Mouse (Mus musculus) intestine, embryonic 15.5 days (tissue): Measurements from ENCODE around the gene Inpp5d. TPM values are rescaled to one million over a fixed set of nuclear protein-coding genes. Genes with fewer than 3 reads are reported as not detected.
A peak's percentile ranks its signal among the peaks of the same experiment; 100 is the strongest.

Experiments used
- ATAC-seq: fragments of 200-750 bp; cut with Nextera tagmentation; 2 replicates; pipeline ENCODE4 v1.8.0; 2017; ENCODE audit warnings: moderate TSS enrichment, moderate library complexity
- H3K27ac ChIP-seq: fragments of 300-500 bp; sonication (generic); 2 replicates; pipeline ENCODE4 v1.5.1; 2015; ENCODE audit warnings: mild to moderate bottlenecking, inconsistent platforms
- H3K27me3 ChIP-seq: fragments of 300-500 bp; sonication (generic); replicated peaks from 2 replicates; pipeline ENCODE4 v1.6.1; 2015; ENCODE audit warnings: inconsistent platforms
- H3K36me3 ChIP-seq: fragments of 300-500 bp; sonication (generic); 2 replicates; pipeline ENCODE4 v1.6.1; 2015; ENCODE audit warnings: inconsistent platforms
- H3K4me1 ChIP-seq: fragments of 300-500 bp; sonication (generic); replicated peaks from 2 replicates; pipeline ENCODE4 v1.6.1; 2015; ENCODE audit warnings: inconsistent platforms
- H3K4me2 ChIP-seq: fragments of 300-500 bp; sonication (generic); replicated peaks from 2 replicates; pipeline ENCODE4 v1.6.1; 2015; ENCODE audit warnings: mild to moderate bottlenecking, inconsistent platforms
- H3K4me3 ChIP-seq: fragments of 300-500 bp; sonication (generic); replicated peaks from 2 replicates; pipeline ENCODE4 v1.5.1; 2015; ENCODE audit warnings: inconsistent platforms
- H3K9ac ChIP-seq: fragments of 300-500 bp; sonication (generic); 2 replicates; pipeline ENCODE4 v1.6.1; 2015; ENCODE audit warnings: inconsistent platforms
- H3K9me3 ChIP-seq: fragments of 300-500 bp; sonication (generic); 2 replicates; pipeline ENCODE4 v1.6.1; 2016; ENCODE audit warnings: inconsistent platforms
- WGBS: fragments of 180-500 bp; shearing (Covaris S2); methylation state at CpG from one replicate; pipeline ENCODE4 v1.1.7; 2015; 5-methylcytosine and 5-hydroxymethylcytosine counted together
- polyA plus RNA-seq: library from polyadenylated mRNA; unstranded; fragments of >200 nt; fragmentation: Nextera tagmentation; extraction: Ambion mirVana; gene quantifications from 2 replicates; pipeline ENCODE4 v1.2.1, GENCODE M21; 2015

Inpp5d gene
- polyA plus RNA-seq, 1 experiment from 2014 or later: 4.3 TPM

DNA sequence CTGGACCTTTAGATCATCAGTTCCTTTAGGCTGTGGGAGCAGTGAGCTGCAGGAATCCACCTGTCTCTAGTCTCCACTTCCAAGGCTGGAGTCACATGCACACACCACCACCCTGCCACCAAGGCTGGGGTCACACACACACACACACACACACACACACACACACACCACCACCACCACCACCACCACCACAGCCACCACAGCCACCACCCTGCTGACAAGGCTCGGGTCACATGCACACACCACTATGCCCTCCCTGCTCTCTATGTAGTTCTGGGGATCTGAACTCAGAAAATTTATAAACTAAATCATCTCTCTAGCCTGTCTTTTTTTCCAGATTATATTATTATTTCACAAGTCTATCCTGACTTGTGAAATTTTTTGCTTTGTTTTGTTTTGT is 27.7 kb downstream of the Inpp5d start:
- H3K4me3 ChIP-seq: no peak overlapping the region
- no peak for ATAC-seq
- no peaks in the 10 kb centered on the region for H3K36me3 ChIP-seq
- 85% methylated on average over 1 of the region's 1 CpGs for WGBS
- no peak overlapping the region for H3K4me2 ChIP-seq
- H3K4me1 ChIP-seq: no peaks in the 10 kb centered on the region
- H3K27ac ChIP-seq: no peak overlapping the region
- no peak overlapping the region for H3K9ac ChIP-seq
- no peaks in the 10 kb centered on the region for H3K9me3 ChIP-seq
- no peaks in the 10 kb centered on the region for H3K27me3 ChIP-seq

DNA sequence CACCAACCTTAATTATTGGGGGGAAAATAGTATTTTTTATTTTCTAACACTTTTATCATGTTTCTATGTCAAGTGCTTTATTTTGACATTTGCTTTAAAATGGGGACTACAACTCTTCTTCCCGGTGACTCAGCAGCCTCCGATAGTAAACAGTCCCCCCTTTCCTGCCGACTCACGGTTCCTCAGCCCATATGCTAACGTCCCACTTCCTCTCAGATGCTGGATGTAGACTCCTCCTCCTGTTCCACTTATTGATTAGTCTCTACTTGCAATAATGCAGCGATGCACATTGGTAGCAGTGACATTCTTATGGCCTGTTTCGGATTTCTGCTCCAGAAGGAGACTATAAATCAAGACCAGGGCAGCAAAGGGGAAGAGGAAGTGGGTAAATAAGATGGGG is 28.5 kb downstream of the Inpp5d start:
- H3K4me2 ChIP-seq: no peak overlapping the region
- no peaks in the 10 kb centered on the region for H3K27me3 ChIP-seq
- H3K9me3 ChIP-seq: no peaks in the 10 kb centered on the region
- H3K27ac ChIP-seq: no peak overlapping the region
- ATAC-seq: peak; percentile 55; the same call in 1 of the 2 replicates
- H3K36me3 ChIP-seq: no peaks in the 10 kb centered on the region
- 42% methylated on average over 7 of the region's 7 CpGs for WGBS
- H3K4me1 ChIP-seq: no peaks in the 10 kb centered on the region
- H3K4me3 ChIP-seq: no peak overlapping the region
- H3K9ac ChIP-seq: no peak overlapping the region

- Histone ChIP-seq H3K9me3 (no peaks in the 10 kb centered on the region), H3K27ac (no peak overlapping the region), H3K36me3 (no peaks in the 10 kb centered on the region), H3K4me2 (no peak overlapping the region), H3K4me3 (no peak overlapping the region), H3K4me1 (no peaks in the 10 kb centered on the region), H3K9ac (no peak overlapping the region), H3K27me3 (no peaks in the 10 kb centered on the region)
- ATAC-seq: peak; percentile 80
- 49% methylated on average over 4 of the region's 4 CpGs for WGBS
Observed at GRCm38 (mm10) chr1:87649219-87649805, 29.2 kb downstream of the Inpp5d start.

DNA sequence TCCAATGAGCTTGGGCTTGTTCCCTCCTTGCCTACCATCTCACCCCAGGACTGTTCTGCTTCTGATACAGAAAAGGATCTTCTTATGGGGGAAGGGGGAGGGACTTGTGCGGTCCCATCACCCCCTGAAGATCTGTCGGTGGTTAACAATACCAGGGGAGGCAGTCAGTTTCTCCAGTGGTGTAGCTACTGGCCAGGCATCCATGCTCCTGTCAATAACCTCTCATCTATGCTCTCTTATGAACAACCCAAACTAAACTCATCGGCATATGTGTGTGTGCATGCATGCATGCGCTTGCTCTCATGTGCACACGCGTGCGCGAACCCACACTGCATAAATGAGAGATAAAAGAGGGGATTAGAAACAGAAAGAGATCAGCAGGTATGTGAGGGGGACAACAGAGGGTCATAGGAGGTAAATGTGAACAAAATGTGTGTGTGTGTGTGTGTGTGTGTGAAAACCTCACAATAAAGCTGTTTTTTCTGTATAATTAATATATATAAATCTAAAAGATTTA is 29.9 kb downstream of the Inpp5d start:
- no peaks in the 10 kb centered on the region for H3K27me3 ChIP-seq
- no peak overlapping the region for H3K9ac ChIP-seq
- H3K36me3 ChIP-seq: no peaks in the 10 kb centered on the region
- no peaks in the 10 kb centered on the region for H3K9me3 ChIP-seq
- H3K27ac ChIP-seq: no peak overlapping the region
- WGBS: 88% methylated on average over 8 of the region's 8 CpGs
- ATAC-seq: no peak
- no peak overlapping the region for H3K4me2 ChIP-seq
- H3K4me3 ChIP-seq: no peak overlapping the region
- H3K4me1 ChIP-seq: no peaks in the 10 kb centered on the region

DNA sequence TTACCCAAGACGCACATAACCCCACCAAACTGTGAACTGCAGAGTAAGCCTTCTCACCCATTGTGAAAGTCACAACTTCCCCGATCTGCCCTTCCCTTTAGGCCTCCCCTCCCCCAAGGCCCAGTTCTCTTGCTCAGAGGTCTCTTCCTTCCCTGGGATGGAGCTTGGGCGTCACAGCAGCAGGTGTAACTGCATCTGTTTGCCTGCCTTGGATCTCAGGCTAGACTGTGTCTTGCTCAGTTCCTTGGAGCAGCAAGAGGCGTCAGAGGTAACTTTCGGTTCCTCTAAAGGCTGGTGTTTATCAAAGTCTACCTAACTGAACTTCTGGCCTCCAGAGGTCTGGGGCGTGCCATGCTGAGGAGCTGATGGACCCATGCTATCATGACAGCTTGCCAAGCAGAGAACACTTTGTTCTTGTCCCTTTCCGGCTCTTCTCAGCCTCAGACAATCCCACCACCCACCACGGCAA is 30.5 kb downstream of the Inpp5d start:
- H3K36me3 ChIP-seq: no peaks in the 10 kb centered on the region
- WGBS: 76% methylated on average over 8 of the region's 8 CpGs

GRCm38 (mm10) chr1:87651436-87651835 is 31.3 kb downstream of the Inpp5d start:
- Histone ChIP-seq H3K27ac (no peak overlapping the region), H3K27me3 (no peaks in the 10 kb centered on the region), H3K4me2 (no peak overlapping the region), H3K4me3 (no peak overlapping the region), H3K9me3 (no peaks in the 10 kb centered on the region), H3K4me1 (no peaks in the 10 kb centered on the region), H3K36me3 (no peaks in the 10 kb centered on the region), H3K9ac (no peak overlapping the region)
- 82% methylated on average over 1 of the region's 1 CpGs for WGBS
- no peak for ATAC-seq

More for the DNA sequence above, 30.5 kb downstream of the Inpp5d start:
- Histone ChIP-seq H3K9ac (no peak overlapping the region), H3K4me2 (no peak overlapping the region), H3K27me3 (no peaks in the 10 kb centered on the region), H3K27ac (no peak overlapping the region), H3K4me1 (no peaks in the 10 kb centered on the region), H3K9me3 (no peaks in the 10 kb centered on the region), H3K4me3 (no peak overlapping the region)
- 0 out of 2 replicates have a peak, but pooled peaks have one; percentile 20 for ATAC-seq

DNA sequence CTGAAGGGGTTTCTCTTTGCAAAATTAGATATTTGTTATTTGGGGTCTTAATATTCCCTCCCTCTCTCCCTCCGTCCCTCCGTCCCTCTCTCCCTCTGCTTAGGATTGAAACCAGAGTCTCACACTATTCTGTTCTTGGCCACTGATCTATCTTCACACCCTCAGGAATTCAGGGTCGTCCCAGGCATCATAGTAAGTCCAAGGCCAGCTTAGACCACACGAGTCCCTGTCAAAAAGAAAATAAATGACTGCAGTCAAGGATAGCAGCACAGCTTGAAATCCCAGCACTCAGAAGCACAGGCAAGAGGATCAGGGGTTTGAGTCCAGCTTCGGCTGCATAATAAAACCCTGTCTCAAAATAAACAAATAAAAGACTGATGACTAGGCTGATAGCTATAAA is 35.0 kb downstream of the Inpp5d start:
- no peak overlapping the region for H3K9ac ChIP-seq
- no peaks in the 10 kb centered on the region for H3K9me3 ChIP-seq
- no peaks in the 10 kb centered on the region for H3K27me3 ChIP-seq
- H3K36me3 ChIP-seq: no peaks in the 10 kb centered on the region
- no peaks in the 10 kb centered on the region for H3K4me1 ChIP-seq
- no peak for ATAC-seq
- H3K27ac ChIP-seq: no peak overlapping the region
- 40% methylated on average over 5 of the region's 5 CpGs for WGBS
- no peak overlapping the region for H3K4me3 ChIP-seq
- no peak overlapping the region for H3K4me2 ChIP-seq

DNA sequence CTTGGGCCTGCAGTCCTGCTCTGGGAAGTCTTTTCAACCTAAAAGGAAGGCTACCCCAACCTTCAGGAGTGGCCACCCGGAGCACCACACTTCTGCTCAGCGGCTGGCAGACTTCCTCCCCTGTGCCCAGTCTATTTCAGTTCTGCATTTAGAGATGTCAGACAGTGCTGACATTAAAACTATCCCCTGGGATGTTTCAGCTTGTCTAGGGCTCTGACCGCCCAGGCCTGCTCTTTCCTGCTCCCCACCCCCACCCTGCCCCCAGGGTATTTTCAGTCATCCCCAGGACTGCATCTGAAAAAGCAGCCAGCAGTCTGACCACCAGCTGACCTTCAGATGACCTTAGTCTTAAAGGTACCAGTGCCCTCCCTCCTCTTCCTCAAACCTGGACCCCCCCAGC is 38.0 kb downstream of the Inpp5d start:
- no peak overlapping the region for H3K4me2 ChIP-seq
- H3K4me3 ChIP-seq: no peak overlapping the region
- H3K36me3 ChIP-seq: no peaks in the 10 kb centered on the region
- H3K27me3 ChIP-seq: no peaks in the 10 kb centered on the region
- WGBS: 63% methylated on average over 3 of the region's 3 CpGs
- ATAC-seq: peak; percentile 25; the same call in 1 of the 2 replicates
- H3K27ac ChIP-seq: no peak overlapping the region
- H3K9ac ChIP-seq: no peak overlapping the region
- no peaks in the 10 kb centered on the region for H3K4me1 ChIP-seq
- no peaks in the 10 kb centered on the region for H3K9me3 ChIP-seq

GRCm38 (mm10) chr1:87658485-87658884 is 38.4 kb downstream of the Inpp5d start:
- Histone ChIP-seq H3K36me3 (no peaks in the 10 kb centered on the region), H3K9me3 (no peaks in the 10 kb centered on the region), H3K4me1 (no peaks in the 10 kb centered on the region), H3K27me3 (no peaks in the 10 kb centered on the region), H3K4me3 (no peak overlapping the region), H3K4me2 (no peak overlapping the region), H3K9ac (no peak overlapping the region), H3K27ac (no peak overlapping the region)
- 73% methylated on average over 2 of the region's 2 CpGs for WGBS
- no peak for ATAC-seq

- 74% methylated on average over 8 of the region's 8 CpGs for WGBS
- no peak overlapping the region for H3K4me2 ChIP-seq
- peak; percentile 71 for ATAC-seq
Observed at GRCm38 (mm10) chr1:87658937-87659617, 39.0 kb downstream of the Inpp5d start.

GRCm38 (mm10) chr1:87659618-87659960 is 39.5 kb downstream of the Inpp5d start:
- Histone ChIP-seq H3K4me1 (no peaks in the 10 kb centered on the region), H3K36me3 (no peaks in the 10 kb centered on the region), H3K4me2 (no peak overlapping the region), H3K4me3 (no peak overlapping the region), H3K9me3 (no peaks in the 10 kb centered on the region), H3K27ac (no peak overlapping the region), H3K27me3 (no peaks in the 10 kb centered on the region), H3K9ac (no peak overlapping the region)
- 75% methylated on average over 4 of the region's 4 CpGs for WGBS
- ATAC-seq: 0 out of 2 replicates have a peak, but pooled peaks have one; percentile 3

More at GRCm38 (mm10) chr1:87658937-87659617, 39.0 kb downstream of the Inpp5d start:
- no peaks in the 10 kb centered on the region for H3K9me3 ChIP-seq
- no peak overlapping the region for H3K4me3 ChIP-seq
- no peaks in the 10 kb centered on the region for H3K4me1 ChIP-seq
- H3K9ac ChIP-seq: no peak overlapping the region
- H3K27ac ChIP-seq: no peak overlapping the region
- no peaks in the 10 kb centered on the region for H3K36me3 ChIP-seq
- no peaks in the 10 kb centered on the region for H3K27me3 ChIP-seq

- no peak for ATAC-seq
- H3K4me3 ChIP-seq: no peak overlapping the region
- 80% methylated on average over 1 of the region's 1 CpGs for WGBS
Observed at GRCm38 (mm10) chr1:87660740-87661139, 40.6 kb downstream of the Inpp5d start.

GRCm38 (mm10) chr1:87663992-87664391 is 43.9 kb downstream of the Inpp5d start:
- no peak overlapping the region for H3K4me2 ChIP-seq
- WGBS: 78% methylated on average over 2 of the region's 2 CpGs
- no peak overlapping the region for H3K4me3 ChIP-seq
- H3K9me3 ChIP-seq: no peaks in the 10 kb centered on the region
- no peaks in the 10 kb centered on the region for H3K4me1 ChIP-seq
- ATAC-seq: no peak
- H3K9ac ChIP-seq: no peak overlapping the region
- no peaks in the 10 kb centered on the region for H3K27me3 ChIP-seq
- no peak overlapping the region for H3K27ac ChIP-seq
- no peaks in the 10 kb centered on the region for H3K36me3 ChIP-seq

More at GRCm38 (mm10) chr1:87660740-87661139, 40.6 kb downstream of the Inpp5d start:
- no peak overlapping the region for H3K9ac ChIP-seq
- no peaks in the 10 kb centered on the region for H3K27me3 ChIP-seq
- no peaks in the 10 kb centered on the region for H3K9me3 ChIP-seq
- H3K36me3 ChIP-seq: no peaks in the 10 kb centered on the region
- no peak overlapping the region for H3K27ac ChIP-seq
- no peak overlapping the region for H3K4me2 ChIP-seq
- H3K4me1 ChIP-seq: no peaks in the 10 kb centered on the region
